Mouse (Mus musculus): ENCODE measurements at regions not wholly inside any gene's neighbourhood (a gene's known extent, or its start where the extent isn't known, plus 50 kb on each side); places are given as distances from the start of the nearest gene placed in this dataset.

GRCm38 (mm10) chr11:31531416-31531815 lies 140.3 kb downstream of the Bod1 start:
- TF ChIP-seq CTCF (IDR thresholded peaks at IDR 0.05; ENCODE audit: insufficient read depth, low read length) (no peak), POLR2A (IDR thresholded peaks at IDR 0.05; ENCODE audit: borderline replicate concordance, extremely low read depth, low read depth, low read length) (no peak)
